Mouse (Mus musculus) stomach, embryonic 16.5 days (tissue): ENCODE measurements at regions not wholly inside any gene's neighbourhood (a gene's known extent, or its start where the extent isn't known, plus 50 kb on each side); places are given as distances from the start of the nearest gene placed in this dataset.
A peak's percentile ranks its signal among the peaks of the same experiment; 100 is the strongest.

Experiments used
- ATAC-seq: fragments of 200-750 bp; cut with Nextera tagmentation; 2 replicates; pipeline ENCODE4 v1.8.0; 2017; ENCODE audit warnings: moderate number of reproducible peaks, moderate TSS enrichment; ENCODE audit not compliant: insufficient read depth, low FRiP score
- H3K27ac ChIP-seq: fragments of 300-500 bp; sonication (generic); 2 replicates; pipeline ENCODE4 v1.5.1; 2014; ENCODE audit warnings: low read length
- H3K27me3 ChIP-seq: fragments of 300-500 bp; sonication (generic); 2 replicates; pipeline ENCODE4 v1.6.1; 2014; ENCODE audit warnings: low read length, control low read depth, mixed read lengths; ENCODE audit not compliant: control insufficient read depth, insufficient read depth
- H3K36me3 ChIP-seq: fragments of 300-500 bp; sonication (generic); 2 replicates; pipeline ENCODE4 v1.6.1; 2014; ENCODE audit warnings: low read length; ENCODE audit not compliant: control insufficient read depth, insufficient read depth
- H3K4me1 ChIP-seq: fragments of 300-500 bp; sonication (generic); 2 replicates; pipeline ENCODE4 v1.6.1; 2014; ENCODE audit warnings: low read length, control low read depth, mixed read lengths; ENCODE audit not compliant: control insufficient read depth, insufficient read depth
- H3K4me2 ChIP-seq: fragments of 300-500 bp; sonication (generic); 2 replicates; pipeline ENCODE4 v1.6.1; 2014; ENCODE audit warnings: low read depth, low read length, mixed read lengths
- H3K4me3 ChIP-seq: fragments of 300-500 bp; sonication (generic); replicated peaks from 2 replicates; pipeline ENCODE4 v1.5.1; 2014; ENCODE audit warnings: mild to moderate bottlenecking, low read length
- H3K9ac ChIP-seq: fragments of 300-500 bp; sonication (generic); 2 replicates; pipeline ENCODE4 v1.6.1; 2014; ENCODE audit warnings: low read length
- H3K9me3 ChIP-seq: fragments of 300-500 bp; sonication (generic); replicated peaks from 2 replicates; pipeline ENCODE4 v1.6.1; 2016; ENCODE audit warnings: low read length, control low read depth; ENCODE audit not compliant: control insufficient read depth
- WGBS: fragments of 180-500 bp; shearing (Covaris S2); extraction: QIAGEN DNeasy Blood & Tissue Kit; methylation state at CpG from one replicate; pipeline ENCODE4 v1.1.7; 2014; 5-methylcytosine and 5-hydroxymethylcytosine counted together

DNA sequence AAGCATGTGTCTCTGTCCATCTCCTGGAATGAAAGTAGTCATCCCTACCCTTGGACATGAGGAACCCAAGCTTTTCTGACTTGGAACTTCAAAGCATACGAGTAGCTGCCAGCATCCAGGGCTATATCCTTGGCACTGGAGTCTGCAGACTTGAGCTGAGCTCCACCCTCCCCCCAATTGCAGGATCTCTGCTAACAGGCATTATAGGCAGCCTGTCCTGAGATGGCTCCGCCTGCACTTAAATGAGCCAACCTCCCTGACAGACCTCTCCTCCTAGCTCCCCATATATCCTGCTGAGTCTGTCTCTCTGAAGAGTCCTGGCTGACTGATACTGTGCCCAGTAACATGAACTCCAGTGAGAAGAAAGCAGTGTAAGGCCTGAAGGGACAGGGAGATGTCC lies 141.4 kb downstream of the Rybp start:
- Histone ChIP-seq H3K4me3 (no peak overlapping the region), H3K9ac (no peak overlapping the region), H3K27me3 (0 out of 2 replicates have a peak, but pooled peaks cover 4% of the 10 kb centered on the region), H3K9me3 (no peaks in the 10 kb centered on the region), H3K4me1 (peaks cover 28% of the 10 kb centered on the region), H3K36me3 (no peaks in the 10 kb centered on the region), H3K27ac (no peak overlapping the region), H3K4me2 (no peak overlapping the region)
- 75% methylated on average over 2 of the region's 2 CpGs for WGBS
- ATAC-seq = no peak

DNA sequence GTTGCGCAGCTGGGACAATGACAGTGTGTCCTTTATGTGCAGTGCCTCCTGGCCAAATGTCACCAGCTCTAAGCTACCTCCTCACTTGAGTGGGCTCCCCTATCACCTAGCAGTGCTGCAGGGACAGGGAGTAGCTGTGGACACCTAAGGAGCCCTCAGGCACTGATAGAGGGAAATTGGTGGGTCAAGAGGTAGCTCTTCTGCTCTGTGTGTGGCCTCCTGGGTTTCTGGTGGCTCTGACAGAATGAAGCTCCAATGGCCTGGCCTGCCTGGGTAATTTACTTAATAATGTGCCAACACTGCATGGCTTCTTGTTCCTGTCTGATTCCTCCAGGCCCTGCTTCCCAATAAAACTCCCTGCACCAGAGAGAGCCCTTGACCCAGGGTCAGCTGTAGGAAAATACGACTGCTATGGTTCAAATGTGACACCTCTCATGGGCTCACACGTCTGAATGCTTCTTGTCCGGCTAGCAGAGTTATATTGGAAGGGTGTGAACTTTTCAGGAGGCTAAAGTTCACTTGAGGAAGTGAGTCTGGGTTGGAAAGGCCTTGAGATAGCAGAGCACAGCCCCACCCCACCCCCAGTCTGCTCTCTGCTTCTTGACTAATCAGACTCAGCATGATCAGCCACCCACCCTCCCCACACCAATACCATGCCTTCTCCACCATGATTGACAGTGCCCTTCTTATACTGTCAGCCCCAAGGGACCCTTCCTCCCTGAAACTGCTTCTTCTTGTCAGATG lies 142.6 kb downstream of the Rybp start:
- ATAC-seq = peak; percentile 49; the same call in 1 of the 2 replicates
- Histone ChIP-seq H3K27me3 (0 out of 2 replicates have a peak, but pooled peaks cover 4% of the 10 kb centered on the region), H3K4me1 (peaks cover 31% of the 10 kb centered on the region), H3K36me3 (no peaks in the 10 kb centered on the region), H3K4me2 (no peak overlapping the region), H3K27ac (peak overlapping the region; percentile 25; the same call in 1 of the 2 replicates), H3K9ac (no peak overlapping the region), H3K9me3 (no peaks in the 10 kb centered on the region), H3K4me3 (no peak overlapping the region)
- WGBS = 66% methylated on average over 4 of the region's 4 CpGs

- H3K4me2 ChIP-seq = peak overlapping the region; percentile 43
- peak overlapping the region; percentile 57 for H3K27ac ChIP-seq
- peak overlapping the region; percentile 21 for H3K4me3 ChIP-seq
- H3K27me3 ChIP-seq = 0 out of 2 replicates have a peak, but pooled peaks cover 4% of the 10 kb centered on the region
- peaks cover 31% of the 10 kb centered on the region for H3K4me1 ChIP-seq
- H3K9me3 ChIP-seq = no peaks in the 10 kb centered on the region
- H3K9ac ChIP-seq = peak overlapping the region; percentile 58
- H3K36me3 ChIP-seq = no peaks in the 10 kb centered on the region
- ATAC-seq = peak; percentile 57; the same call in 1 of the 2 replicates
- 14% methylated on average over 16 of the region's 16 CpGs for WGBS
These were observed 143.5 kb downstream of the Rybp start for GRCm38 (mm10) chr6:100143586-100144301.

DNA sequence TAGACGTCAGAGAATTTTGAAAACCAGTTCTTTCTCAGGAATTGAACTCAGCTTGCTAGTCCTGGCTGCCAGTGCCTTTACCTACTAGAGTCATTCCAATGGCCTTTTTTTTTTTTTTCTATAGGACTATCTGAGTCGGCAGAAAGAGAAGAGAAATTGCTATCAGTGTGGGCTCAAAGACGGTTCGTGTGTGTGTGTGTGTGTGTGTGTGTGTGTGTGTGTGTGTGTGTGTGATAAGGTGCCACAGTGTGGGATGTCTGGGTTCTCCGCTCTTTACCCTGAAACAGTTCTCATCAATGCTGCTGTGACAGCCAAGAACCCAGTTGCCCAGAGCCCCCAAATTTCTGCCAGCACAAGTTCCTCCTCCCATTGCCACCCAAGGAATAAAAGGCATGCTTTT lies 146.1 kb downstream of the Rybp start:
- ATAC-seq = no peak
- whole genome bisulfite sequencing = 66% methylated on average over 5 of the region's 5 CpGs

DNA sequence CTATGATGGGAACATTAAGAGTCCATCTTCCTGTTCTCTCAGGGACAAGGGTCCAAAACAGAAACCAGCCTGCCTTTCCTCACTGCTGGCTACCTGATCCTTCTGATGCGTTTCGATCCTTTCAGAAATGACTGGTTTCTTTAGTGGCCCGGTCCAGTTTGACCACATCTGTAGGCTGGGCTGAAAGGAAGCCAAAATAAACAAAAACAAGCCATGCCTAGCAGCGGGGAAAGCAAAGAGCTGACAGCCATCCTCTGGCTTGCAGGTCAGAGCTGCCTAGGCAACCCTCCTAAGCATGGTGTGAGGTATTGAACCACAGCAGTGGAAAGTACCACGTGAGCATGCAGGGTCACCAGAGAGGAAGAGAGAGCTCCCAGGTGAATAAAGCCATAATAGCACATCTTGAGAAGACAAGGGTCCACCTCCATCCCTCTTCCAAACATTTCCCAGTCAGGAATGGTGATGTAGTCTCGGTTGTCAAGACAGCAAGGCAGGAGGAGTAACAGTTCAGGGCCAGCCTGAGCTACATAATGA lies 146.6 kb downstream of the Rybp start:
- no peaks in the 10 kb centered on the region for H3K36me3 ChIP-seq
- H3K27ac ChIP-seq = no peak overlapping the region
- ATAC-seq = no peak
- 48% methylated on average over 6 of the region's 6 CpGs for WGBS
- H3K9ac ChIP-seq = no peak overlapping the region
- H3K27me3 ChIP-seq = no peaks in the 10 kb centered on the region
- no peak overlapping the region for H3K4me2 ChIP-seq
- no peak overlapping the region for H3K4me3 ChIP-seq
- no peaks in the 10 kb centered on the region for H3K9me3 ChIP-seq
- H3K4me1 ChIP-seq = peaks cover 21% of the 10 kb centered on the region

More for the DNA sequence above, 146.1 kb downstream of the Rybp start:
- H3K27ac ChIP-seq = no peak overlapping the region
- H3K9ac ChIP-seq = no peak overlapping the region
- no peaks in the 10 kb centered on the region for H3K36me3 ChIP-seq
- H3K27me3 ChIP-seq = no peaks in the 10 kb centered on the region
- H3K9me3 ChIP-seq = no peaks in the 10 kb centered on the region
- peaks cover 21% of the 10 kb centered on the region for H3K4me1 ChIP-seq
- H3K4me2 ChIP-seq = no peak overlapping the region
- no peak overlapping the region for H3K4me3 ChIP-seq

GRCm38 (mm10) chr6:100139809-100140208 lies 147.5 kb downstream of the Rybp start:
- no peak overlapping the region for H3K4me3 ChIP-seq
- no peak overlapping the region for H3K27ac ChIP-seq
- no peaks in the 10 kb centered on the region for H3K9me3 ChIP-seq
- H3K9ac ChIP-seq = no peak overlapping the region
- no peak for ATAC-seq
- no peak overlapping the region for H3K4me2 ChIP-seq
- H3K27me3 ChIP-seq = no peaks in the 10 kb centered on the region
- 62% methylated on average over 6 of the region's 6 CpGs for WGBS
- no peaks in the 10 kb centered on the region for H3K36me3 ChIP-seq
- peaks cover 21% of the 10 kb centered on the region for H3K4me1 ChIP-seq

DNA sequence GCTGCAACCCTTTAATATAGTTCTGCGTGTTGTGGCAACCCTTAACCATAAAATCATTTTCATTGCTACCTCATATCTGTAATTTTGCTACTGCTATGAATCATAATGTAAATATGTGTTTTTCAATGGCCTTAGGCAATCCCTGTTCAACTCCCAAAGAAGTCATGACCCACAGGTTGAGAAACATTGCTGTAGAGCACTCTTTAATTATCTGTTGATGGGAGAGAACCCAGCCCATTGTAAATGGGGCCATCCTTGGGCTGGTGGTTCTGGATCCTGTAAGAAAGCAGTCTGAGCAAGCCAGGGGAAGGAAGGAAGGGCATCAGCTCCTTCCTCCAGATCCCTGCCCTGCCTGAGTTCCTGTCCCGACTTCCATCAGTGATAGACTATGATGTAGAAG lies 148.6 kb downstream of the Rybp start:
- no peak overlapping the region for H3K27ac ChIP-seq
- no peak overlapping the region for H3K4me2 ChIP-seq
- H3K9me3 ChIP-seq = no peaks in the 10 kb centered on the region
- ATAC-seq = no peak
- H3K4me1 ChIP-seq = peaks cover 9% of the 10 kb centered on the region
- WGBS = 77% methylated on average over 2 of the region's 2 CpGs
- no peaks in the 10 kb centered on the region for H3K27me3 ChIP-seq
- H3K9ac ChIP-seq = no peak overlapping the region
- no peak overlapping the region for H3K4me3 ChIP-seq
- H3K36me3 ChIP-seq = no peaks in the 10 kb centered on the region

DNA sequence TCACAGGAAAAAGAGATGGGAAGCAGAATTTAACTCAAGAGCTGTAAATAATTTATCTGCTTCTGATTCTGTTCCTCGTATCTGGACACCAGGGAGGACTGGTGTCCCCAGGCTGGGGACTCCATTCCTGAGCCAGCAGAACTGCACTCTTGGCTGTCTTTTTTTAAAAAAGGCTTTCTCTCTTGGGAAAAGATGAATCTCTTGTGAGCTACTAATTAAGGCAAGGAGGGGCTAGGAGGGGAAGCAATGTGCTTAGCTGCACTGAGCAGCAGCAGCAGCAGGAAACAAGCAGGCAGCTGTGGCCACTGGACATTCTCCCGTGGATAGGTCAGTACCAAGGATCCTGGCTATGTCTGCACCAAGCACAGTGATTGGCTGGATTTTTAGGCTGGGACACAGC lies 152.1 kb downstream of the Rybp start:
- no peak overlapping the region for H3K27ac ChIP-seq
- 31% methylated on average over 2 of the region's 2 CpGs for WGBS
- no peak overlapping the region for H3K4me3 ChIP-seq
- ATAC-seq = no peak
- H3K9ac ChIP-seq = no peak overlapping the region
- H3K27me3 ChIP-seq = no peaks in the 10 kb centered on the region
- H3K4me2 ChIP-seq = no peak overlapping the region
- no peaks in the 10 kb centered on the region for H3K9me3 ChIP-seq
- H3K36me3 ChIP-seq = no peaks in the 10 kb centered on the region
- no peaks in the 10 kb centered on the region for H3K4me1 ChIP-seq

GRCm38 (mm10) chr6:100133970-100134369 lies 153.3 kb downstream of the Rybp start:
- Histone ChIP-seq H3K36me3 (no peaks in the 10 kb centered on the region), H3K27me3 (no peaks in the 10 kb centered on the region), H3K4me3 (no peak overlapping the region), H3K9me3 (no peaks in the 10 kb centered on the region), H3K4me2 (no peak overlapping the region), H3K4me1 (no peaks in the 10 kb centered on the region), H3K9ac (no peak overlapping the region), H3K27ac (no peak overlapping the region)
- no peak for ATAC-seq
- WGBS = 84% methylated on average over 9 of the region's 9 CpGs
